Mouse (Mus musculus) left cerebral cortex, postnatal 10 days (tissue): ENCODE measurements around the gene Spem2. TPM values are rescaled to one million over a fixed set of nuclear protein-coding genes. Genes with fewer than 3 reads are reported as not detected.

Experiments used
- DNase-seq, 2 experiments: peaks; one replicate each; pipeline ENCODE4 v3.0.0; 2021 to 2022; ENCODE audit warnings: low spot score in 2 of 2, mixed read lengths in 1 of 2; ENCODE audit errors: extremely low spot score in 1 of 2
- intact Hi-C: fragments of 180-260 bp; cut with DNase I; formaldehyde crosslinking; loops from one replicate; pipeline ENCODE4 v1.15.1; 2025
- total RNA-seq, 2 experiments: library from RNA; stranded (reverse); gene quantifications; 2 replicates each; pipeline ENCODE4 v1.2.3; 2021

Spem2 gene
- total RNA-seq, 2 experiments from 2014 or later, result not detected

- intact Hi-C loops, result loop anchor here (2.0 to 5.0 kb wide), 3 partner anchors 33 to 73 kb away; partner anchors contain the start of genes Nlgn2, Polr2a, Tmem256 and Tmem95
- DNase-seq, result peak; percentile 50 to 81
These were observed 14.2 kb downstream of the Spem2 start for GRCm38 (mm10) chr11:69803786-69804651.

- DNase-seq, result no peak
- intact Hi-C loops, result loop anchor here (2.0 to 5.0 kb wide), 3 partner anchors 34 to 74 kb away; partner anchors contain the start of genes Nlgn2, Polr2a, Tmem256 and Tmem95
These were observed 14.9 kb downstream of the Spem2 start for GRCm38 (mm10) chr11:69803328-69803727.

- intact Hi-C loops, result loop anchor here (2.0 to 5.0 kb wide), 3 partner anchors 35 to 75 kb away; partner anchors contain the start of genes Nlgn2, Polr2a, Tmem256 and Tmem95
These were observed 15.6 kb downstream of the Spem2 start for GRCm38 (mm10) chr11:69802648-69803105.

GRCm38 (mm10) chr11:69801379-69801977, 16.8 kb downstream of the Spem2 start, which contains the start of gene Fgf11:
Gene Fgf11, minus strand, starts transcription at chr11:69801857.
- intact Hi-C loops, result loop anchor here (5.0 kb wide), 2 partner anchors 36 to 76 kb away; partner anchors contain the start of genes Nlgn2, Tmem256 and Tmem95
- peak in 1 of 2 experiments; percentile 60 for DNase-seq

More at GRCm38 (mm10) chr11:69802648-69803105, 15.6 kb downstream of the Spem2 start:
- peak; percentile 77 to 92 for DNase-seq

GRCm38 (mm10) chr11:69800392-69801197, 17.7 kb downstream of the Spem2 start:
- DNase-seq, result peak; percentile 68 to 90
- intact Hi-C loops, result loop anchor here (5.0 kb wide), 2 partner anchors 37 to 77 kb away; partner anchors contain the start of genes Nlgn2, Tmem256 and Tmem95

- intact Hi-C loops, result loop anchor here (5.0 kb wide), 2 partner anchors 37 to 77 kb away; partner anchors contain the start of genes Nlgn2, Tmem256 and Tmem95
- peak in 1 of 2 experiments; percentile 83 for DNase-seq
These were observed 18.2 kb downstream of the Spem2 start for GRCm38 (mm10) chr11:69800138-69800391.

GRCm38 (mm10) chr11:69799394-69800137, 18.7 kb downstream of the Spem2 start:
- intact Hi-C loops, result loop anchor here (5.0 kb wide), 2 partner anchors 38 to 78 kb away; partner anchors contain the start of genes Nlgn2, Tmem256 and Tmem95
- peak in 1 of 2 experiments; percentile 68 for DNase-seq

GRCm38 (mm10) chr11:69797924-69798323, 20.3 kb downstream of the Spem2 start:
- no peak for DNase-seq
- intact Hi-C loops, result no loop called here

- intact Hi-C loops, result no loop called here
- DNase-seq, result no peak
These were observed 22.3 kb downstream of the Spem2 start for GRCm38 (mm10) chr11:69795983-69796435.

GRCm38 (mm10) chr11:69795168-69795982, 22.9 kb downstream of the Spem2 start, which contains the start of gene Chrnb1:
Gene Chrnb1, minus strand, starts transcription at chr11:69795943.
- intact Hi-C loops, result no loop called here
- DNase-seq, result peak; percentile 92 to 95

GRCm38 (mm10) chr11:69793429-69793828, 24.8 kb downstream of the Spem2 start:
- DNase-seq, result no peak
- intact Hi-C loops, result no loop called here

GRCm38 (mm10) chr11:69791420-69791819, 26.8 kb downstream of the Spem2 start:
- no peak for DNase-seq
- intact Hi-C loops, result no loop called here

- no peak for DNase-seq
- intact Hi-C loops, result no loop called here
These were observed 28.8 kb downstream of the Spem2 start for GRCm38 (mm10) chr11:69789431-69789830.

- intact Hi-C loops, result no loop called here
- DNase-seq, result no peak
These were observed 31.0 kb downstream of the Spem2 start for GRCm38 (mm10) chr11:69787306-69787705.

GRCm38 (mm10) chr11:69784793-69785272, 33.4 kb downstream of the Spem2 start:
- no peak for DNase-seq
- intact Hi-C loops, result no loop called here

- DNase-seq, result no peak
- intact Hi-C loops, result no loop called here
These were observed 36.4 kb downstream of the Spem2 start for GRCm38 (mm10) chr11:69781828-69782227.

GRCm38 (mm10) chr11:69778985-69779384, 39.3 kb downstream of the Spem2 start:
- intact Hi-C loops, result no loop called here
- no peak for DNase-seq
